Mouse (Mus musculus) midbrain, embryonic 12.5 days (tissue): Measurements from ENCODE around the gene Ctnnd2. TPM values are rescaled to one million over a fixed set of nuclear protein-coding genes. Genes with fewer than 3 reads are reported as not detected.
A peak's percentile ranks its signal among the peaks of the same experiment; 100 is the strongest.

Source experiments
- ATAC-seq: fragments of 200-750 bp; cut with Nextera tagmentation; 2 replicates; pipeline ENCODE4 v1.8.0; 2017; ENCODE audit warnings: low read depth, moderate TSS enrichment, moderate library complexity; ENCODE audit not compliant: low FRiP score
- H3K27ac ChIP-seq: fragments of 300-500 bp; sonication (generic); replicated peaks from 2 replicates; pipeline ENCODE4 v1.5.1; 2016; ENCODE audit warnings: mild to moderate bottlenecking
- H3K27me3 ChIP-seq: fragments of 300-500 bp; sonication (generic); 2 replicates; pipeline ENCODE4 v1.6.1; 2016; ENCODE audit warnings: mild to moderate bottlenecking
- H3K36me3 ChIP-seq: fragments of 300-500 bp; sonication (generic); 2 replicates; pipeline ENCODE4 v1.6.1; 2016
- H3K4me1 ChIP-seq: fragments of 300-500 bp; sonication (generic); 2 replicates; pipeline ENCODE4 v1.6.1; 2016
- H3K4me2 ChIP-seq: fragments of 300-500 bp; sonication (generic); replicated peaks from 2 replicates; pipeline ENCODE4 v1.6.1; 2016; ENCODE audit warnings: mild to moderate bottlenecking, moderate library complexity
- H3K4me3 ChIP-seq: fragments of 300-500 bp; sonication (generic); 2 replicates; pipeline ENCODE4 v1.5.1; 2016; ENCODE audit warnings: mild to moderate bottlenecking
- H3K9ac ChIP-seq: fragments of 300-500 bp; sonication (generic); replicated peaks from 2 replicates; pipeline ENCODE4 v1.6.1; 2016; ENCODE audit warnings: mild to moderate bottlenecking, moderate library complexity
- H3K9me3 ChIP-seq: fragments of 300-500 bp; sonication (generic); 2 replicates; pipeline ENCODE4 v1.6.1; 2016; ENCODE audit warnings: mild to moderate bottlenecking
- WGBS: fragments of 180-500 bp; shearing (Covaris S2); methylation state at CpG from one replicate; pipeline ENCODE4 v1.1.7; 2016; 5-methylcytosine and 5-hydroxymethylcytosine counted together
- polyA plus RNA-seq: library from polyadenylated mRNA; unstranded; fragments of >200 nt; fragmentation: Nextera tagmentation; extraction: Ambion mirVana; gene quantifications from 2 replicates; pipeline ENCODE4 v1.2.1, GENCODE M21; 2016

Gene Ctnnd2
- polyA plus RNA-seq, 1 experiment from 2014 or later, result 40.4 TPM

DNA sequence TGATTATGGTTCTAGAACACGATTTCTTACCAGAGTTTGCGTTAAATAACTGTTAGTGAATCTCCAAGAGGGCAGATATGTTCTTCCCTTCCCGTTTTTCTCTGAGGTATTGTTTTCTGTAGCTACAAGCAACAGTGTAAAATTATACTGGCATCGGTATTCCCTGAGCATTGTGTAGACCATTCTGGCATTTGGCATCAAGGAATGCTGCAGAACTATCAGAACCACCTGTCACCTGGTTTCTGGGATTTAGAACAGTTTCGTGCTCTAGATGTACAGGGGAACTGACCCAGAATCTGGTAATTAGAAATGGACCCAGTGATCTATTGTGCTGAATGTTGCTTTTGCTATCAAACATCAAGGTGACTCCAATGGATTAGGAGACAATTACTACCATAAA is 250.8 kb downstream of the Ctnnd2 start:
- H3K27me3 ChIP-seq, result no peaks in the 10 kb centered on the region
- no peaks in the 10 kb centered on the region for H3K36me3 ChIP-seq
- no peak overlapping the region for H3K9ac ChIP-seq
- no peak overlapping the region for H3K27ac ChIP-seq
- H3K4me3 ChIP-seq, result no peak overlapping the region
- 95% methylated on average over 5 of the region's 5 CpGs for WGBS
- H3K9me3 ChIP-seq, result 0 out of 2 replicates have a peak, but pooled peaks cover 3% of the 10 kb centered on the region
- no peaks in the 10 kb centered on the region for H3K4me1 ChIP-seq
- no peak for ATAC-seq
- H3K4me2 ChIP-seq, result no peak overlapping the region

DNA sequence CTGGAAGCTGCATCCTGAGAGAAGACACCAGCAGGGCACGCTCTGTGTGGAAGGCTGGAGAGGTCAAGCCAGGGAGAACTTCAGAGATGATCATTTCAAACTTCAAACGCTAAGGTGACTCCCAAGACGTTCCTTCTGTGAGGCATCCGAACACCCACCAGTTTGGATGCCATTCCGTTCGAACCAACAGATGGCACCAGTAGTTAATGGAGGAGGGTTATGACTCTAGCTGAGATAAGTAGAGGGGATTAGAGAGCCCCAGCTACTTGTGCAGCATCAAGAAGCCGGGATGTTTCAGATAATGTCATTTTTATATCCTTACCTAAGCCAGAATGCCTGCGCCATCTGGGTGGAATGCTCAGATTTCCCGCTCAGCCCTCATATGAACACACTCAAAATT is 251.9 kb downstream of the Ctnnd2 start:
- no peak overlapping the region for H3K4me3 ChIP-seq
- 71% methylated on average over 9 of the region's 9 CpGs for WGBS
- H3K36me3 ChIP-seq, result no peaks in the 10 kb centered on the region
- no peak for ATAC-seq
- H3K27me3 ChIP-seq, result no peaks in the 10 kb centered on the region
- H3K27ac ChIP-seq, result no peak overlapping the region
- no peaks in the 10 kb centered on the region for H3K4me1 ChIP-seq
- 0 out of 2 replicates have a peak, but pooled peaks cover 3% of the 10 kb centered on the region for H3K9me3 ChIP-seq
- H3K4me2 ChIP-seq, result no peak overlapping the region
- H3K9ac ChIP-seq, result no peak overlapping the region

DNA sequence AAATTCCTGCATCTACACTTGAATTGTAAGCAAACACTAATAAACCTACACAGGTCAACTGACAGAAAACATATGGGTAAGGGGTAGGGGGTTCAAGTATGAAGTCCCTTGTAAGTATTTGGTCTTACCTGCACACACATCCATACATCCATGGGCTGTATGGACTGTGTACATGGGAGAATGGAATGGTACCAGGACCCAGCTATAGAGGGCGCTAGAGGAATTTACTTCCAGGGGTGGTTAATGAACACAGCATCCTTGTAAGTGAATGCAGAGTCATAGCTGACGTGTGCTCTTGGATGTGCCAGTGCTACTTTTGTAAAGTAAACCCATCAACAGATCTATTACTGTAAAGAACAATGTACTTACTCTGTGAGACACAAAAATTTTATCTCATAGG is 254.9 kb downstream of the Ctnnd2 start:
- Histone ChIP-seq H3K4me2 (no peak overlapping the region), H3K9me3 (0 out of 2 replicates have a peak, but pooled peaks cover 3% of the 10 kb centered on the region), H3K27ac (no peak overlapping the region), H3K4me3 (no peak overlapping the region), H3K9ac (no peak overlapping the region), H3K27me3 (no peaks in the 10 kb centered on the region), H3K4me1 (no peaks in the 10 kb centered on the region), H3K36me3 (no peaks in the 10 kb centered on the region)
- 21% methylated on average over 2 of the region's 2 CpGs for WGBS
- peak; percentile 60; the same call in 1 of the 2 replicates for ATAC-seq

DNA sequence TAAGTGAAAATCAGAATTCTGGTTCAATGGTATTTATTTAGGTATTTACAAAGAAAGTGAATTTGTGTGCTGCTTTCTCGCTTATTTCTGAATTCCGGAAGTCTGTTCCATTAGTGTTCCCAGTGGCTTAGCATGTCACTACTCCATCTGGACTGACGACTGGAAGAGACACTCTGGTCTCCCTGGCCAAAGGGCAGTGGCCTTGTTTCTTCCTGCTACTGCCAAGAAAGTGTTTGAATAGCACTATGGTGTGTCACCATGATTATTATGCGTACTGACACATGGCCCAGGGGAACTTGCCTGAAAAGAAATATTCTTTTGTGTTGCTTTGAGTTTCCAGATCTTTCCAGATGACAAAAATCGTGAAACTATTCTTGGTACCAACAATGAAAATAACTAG is 266.7 kb downstream of the Ctnnd2 start:
- no peak overlapping the region for H3K4me2 ChIP-seq
- H3K27me3 ChIP-seq, result no peaks in the 10 kb centered on the region
- H3K4me3 ChIP-seq, result no peak overlapping the region
- H3K36me3 ChIP-seq, result no peaks in the 10 kb centered on the region
- H3K27ac ChIP-seq, result no peak overlapping the region
- ATAC-seq, result no peak
- 72% methylated on average over 5 of the region's 5 CpGs for WGBS
- no peaks in the 10 kb centered on the region for H3K4me1 ChIP-seq
- no peak overlapping the region for H3K9ac ChIP-seq
- no peaks in the 10 kb centered on the region for H3K9me3 ChIP-seq

DNA sequence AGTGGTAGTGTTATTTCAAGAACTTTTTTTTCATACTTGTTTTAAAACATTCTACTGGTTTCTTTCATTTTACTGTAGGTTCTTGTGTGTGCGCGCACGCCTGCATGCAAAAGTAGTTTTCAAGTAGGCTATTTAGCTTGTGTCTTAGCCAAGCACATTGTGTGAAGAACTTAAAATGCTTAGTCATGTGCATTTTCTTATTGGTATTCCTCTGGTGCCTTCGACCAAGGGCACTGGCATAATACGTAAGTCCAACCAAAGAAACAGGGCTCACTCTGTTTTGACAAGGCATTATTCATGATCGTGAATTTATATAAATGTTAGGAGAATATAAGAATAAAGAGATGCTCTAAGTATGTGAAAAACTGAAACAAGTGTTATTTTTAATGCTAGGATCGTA is 278.4 kb downstream of the Ctnnd2 start:
- WGBS, result 73% methylated on average over 7 of the region's 7 CpGs
- ATAC-seq, result peak; percentile 51; the same call in 1 of the 2 replicates

DNA sequence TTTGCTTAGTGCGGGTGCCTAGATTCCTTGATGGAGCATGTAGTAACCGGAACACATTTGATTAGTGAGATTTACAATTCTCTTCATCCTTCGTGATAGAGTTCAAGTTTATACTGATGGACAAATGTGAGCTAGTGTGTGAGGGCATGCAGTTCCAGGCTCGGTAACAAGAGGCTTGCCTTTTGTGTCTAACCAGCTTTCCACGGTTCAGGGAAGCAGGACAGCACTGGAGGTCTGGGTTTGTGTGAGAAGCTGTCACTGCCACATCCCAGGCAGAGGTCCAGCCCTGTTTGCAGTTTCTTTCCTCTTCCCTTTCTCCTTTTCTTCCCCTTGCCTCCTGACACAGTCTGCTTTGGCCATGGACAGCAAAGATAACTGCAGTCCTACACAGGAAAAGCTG is 279.5 kb downstream of the Ctnnd2 start:
- Histone ChIP-seq H3K4me3 (no peak overlapping the region), H3K4me2 (0 out of 2 replicates have a peak overlapping the region, but pooled peaks have one; percentile 5), H3K36me3 (no peaks in the 10 kb centered on the region), H3K27ac (no peak overlapping the region), H3K9ac (no peak overlapping the region), H3K27me3 (peaks cover 36% of the 10 kb centered on the region), H3K9me3 (no peaks in the 10 kb centered on the region), H3K4me1 (peaks cover 10% of the 10 kb centered on the region)
- ATAC-seq, result peak; percentile 89
- WGBS, result 28% methylated on average over 5 of the region's 5 CpGs

More for the DNA sequence above, 278.4 kb downstream of the Ctnnd2 start:
- Histone ChIP-seq H3K9ac (no peak overlapping the region), H3K36me3 (no peaks in the 10 kb centered on the region), H3K9me3 (no peaks in the 10 kb centered on the region), H3K4me1 (peaks cover 7% of the 10 kb centered on the region), H3K27ac (no peak overlapping the region), H3K4me2 (no peak overlapping the region), H3K4me3 (no peak overlapping the region), H3K27me3 (peaks cover 33% of the 10 kb centered on the region)

DNA sequence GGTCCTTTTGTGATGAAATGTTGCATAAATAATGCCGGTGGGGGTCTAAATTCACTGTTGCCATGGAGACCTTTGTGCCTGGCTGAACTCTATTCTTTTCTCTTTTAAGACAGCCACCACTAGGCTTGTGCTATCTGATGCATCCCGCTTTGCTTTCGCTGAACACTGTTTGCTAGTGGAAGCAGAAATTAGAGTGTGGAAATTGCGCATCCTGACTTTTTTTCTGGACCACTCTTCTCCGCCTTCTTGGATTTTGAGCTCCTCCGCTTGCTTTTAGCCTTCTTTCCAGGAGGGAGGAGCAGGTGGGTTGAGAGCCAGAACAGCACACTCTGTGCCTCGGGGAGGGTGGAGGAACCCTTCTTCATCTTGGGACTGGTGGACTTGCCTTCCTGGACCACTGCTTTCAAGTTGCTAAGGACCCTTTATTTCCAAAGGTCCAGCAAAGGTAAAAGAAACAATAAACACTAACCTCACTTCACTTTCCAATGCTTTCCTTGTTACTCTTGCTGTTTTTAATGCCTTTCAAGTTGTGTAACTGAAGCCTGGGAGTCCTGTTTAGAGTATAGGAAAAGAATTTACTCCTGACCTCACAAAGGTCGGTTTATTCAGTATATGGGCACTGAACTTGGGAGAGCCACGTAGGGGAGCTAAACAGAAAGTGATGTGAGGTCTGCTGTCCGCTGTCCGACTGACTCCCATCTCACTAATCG is 285.3 kb downstream of the Ctnnd2 start:
- ATAC-seq, result peak; percentile 91
- H3K9me3 ChIP-seq, result no peaks in the 10 kb centered on the region
- H3K9ac ChIP-seq, result peak overlapping the region; percentile 47
- peak overlapping the region; percentile 41 for H3K4me3 ChIP-seq
- H3K4me2 ChIP-seq, result peak overlapping the region; percentile 58
- 11% methylated on average over 12 of the region's 12 CpGs for WGBS
- no peaks in the 10 kb centered on the region for H3K36me3 ChIP-seq
- peaks cover 30% of the 10 kb centered on the region for H3K4me1 ChIP-seq
- H3K27ac ChIP-seq, result peak overlapping the region; percentile 77
- peaks cover 24% of the 10 kb centered on the region for H3K27me3 ChIP-seq

DNA sequence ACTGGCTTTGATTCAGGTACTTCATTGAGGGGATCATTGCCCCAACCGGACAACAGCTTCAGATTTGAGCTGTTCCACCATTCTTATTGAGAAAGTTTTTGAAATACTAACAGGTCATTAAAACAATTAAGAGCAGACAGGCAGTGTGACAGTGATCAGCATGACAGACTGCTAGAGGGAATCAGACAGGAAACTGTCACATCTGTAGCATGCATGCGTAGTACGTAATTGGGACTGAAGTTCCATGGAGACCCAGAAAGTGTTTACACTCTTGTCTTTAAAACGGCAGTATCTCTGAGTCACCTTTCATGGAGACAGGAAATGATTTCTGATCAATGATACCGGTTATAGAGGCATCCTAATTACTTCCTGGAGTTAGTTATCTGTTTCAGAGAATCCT is 286.3 kb downstream of the Ctnnd2 start:
- Histone ChIP-seq H3K9me3 (no peaks in the 10 kb centered on the region), H3K9ac (no peak overlapping the region; the same call in 1 of the 2 replicates), H3K4me2 (peak overlapping the region; percentile 58), H3K27me3 (peaks cover 16% of the 10 kb centered on the region), H3K36me3 (no peaks in the 10 kb centered on the region), H3K27ac (no peak overlapping the region), H3K4me3 (peak overlapping the region; percentile 41), H3K4me1 (peaks cover 30% of the 10 kb centered on the region)
- WGBS, result 39% methylated on average over 5 of the region's 5 CpGs
- ATAC-seq, result 0 out of 2 replicates have a peak, but pooled peaks have one; percentile 24

DNA sequence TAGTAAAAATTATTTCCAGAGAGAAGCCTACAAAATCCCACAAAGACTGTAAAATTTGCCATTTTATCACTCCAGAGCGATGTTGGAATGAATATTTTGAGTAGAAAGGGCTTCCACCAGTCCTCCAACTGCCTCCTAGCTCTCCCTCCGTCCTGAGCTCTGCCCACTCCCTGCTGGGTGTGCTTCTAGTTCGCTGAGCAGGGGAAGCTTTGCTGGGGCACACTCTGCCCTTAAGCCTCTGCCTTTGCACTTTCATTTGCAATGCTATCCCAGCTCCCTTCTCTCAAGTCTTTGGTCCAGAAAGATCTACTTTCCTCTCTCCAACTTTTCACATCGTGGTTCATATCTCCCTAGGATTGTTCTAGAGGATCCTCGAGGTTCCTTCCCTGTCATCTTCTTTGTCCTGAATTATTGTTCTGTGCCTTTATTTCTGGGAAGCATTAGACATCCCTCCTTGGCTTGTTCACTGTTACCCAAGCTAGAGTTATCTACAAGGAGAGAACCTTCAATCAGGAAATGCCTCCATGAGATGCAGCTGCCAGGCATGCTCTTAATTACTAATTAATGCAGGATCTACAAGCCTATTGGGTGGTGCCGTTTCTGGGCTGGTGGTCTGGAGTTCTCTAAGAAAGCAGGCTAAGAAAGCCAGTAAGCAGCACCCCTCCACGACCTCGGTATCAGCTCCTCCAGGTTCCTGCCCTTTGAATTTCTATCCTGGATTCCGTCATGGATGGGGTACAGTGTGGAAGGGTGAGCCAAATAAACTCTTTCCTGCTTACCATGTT is 288.1 kb downstream of the Ctnnd2 start:
- H3K9me3 ChIP-seq, result no peaks in the 10 kb centered on the region
- H3K4me1 ChIP-seq, result peaks cover 30% of the 10 kb centered on the region
- H3K4me2 ChIP-seq, result no peak overlapping the region
- peaks cover 6% of the 10 kb centered on the region for H3K27me3 ChIP-seq
- no peak overlapping the region for H3K9ac ChIP-seq
- WGBS, result 37% methylated on average over 9 of the region's 9 CpGs
- H3K27ac ChIP-seq, result no peak overlapping the region
- no peak for ATAC-seq
- no peaks in the 10 kb centered on the region for H3K36me3 ChIP-seq
- H3K4me3 ChIP-seq, result no peak overlapping the region

DNA sequence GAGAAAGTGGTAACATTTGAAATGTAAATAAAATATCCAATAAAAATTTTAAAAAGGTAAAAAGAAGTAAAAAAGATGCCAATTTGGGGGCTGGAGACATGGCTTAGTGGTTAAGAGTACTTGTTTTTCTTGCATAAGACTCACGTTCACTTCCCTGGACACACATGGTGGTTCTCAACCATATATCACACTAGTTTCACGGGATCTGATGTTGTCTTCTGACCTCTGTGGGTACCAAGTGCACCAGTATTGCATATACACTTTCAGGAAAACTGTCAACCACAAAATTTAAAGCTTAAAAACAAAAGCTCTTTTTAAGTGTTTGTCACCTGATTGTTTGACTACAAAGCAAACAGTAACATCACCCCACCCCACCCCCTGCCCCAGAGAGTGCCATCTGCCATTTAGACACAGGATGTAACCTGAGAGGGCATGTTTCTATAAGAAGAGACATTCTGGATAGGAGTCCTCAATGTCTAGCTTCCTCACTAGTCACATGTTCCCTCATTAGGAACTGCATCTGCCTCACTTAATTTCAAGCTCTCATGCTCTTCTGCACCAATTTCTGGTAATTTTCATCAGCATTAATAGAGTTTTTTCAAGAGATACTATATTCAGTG is 290.5 kb downstream of the Ctnnd2 start:
- ATAC-seq, result no peak
- H3K4me1 ChIP-seq, result peaks cover 17% of the 10 kb centered on the region
- WGBS, result 79% methylated on average over 2 of the region's 2 CpGs

DNA sequence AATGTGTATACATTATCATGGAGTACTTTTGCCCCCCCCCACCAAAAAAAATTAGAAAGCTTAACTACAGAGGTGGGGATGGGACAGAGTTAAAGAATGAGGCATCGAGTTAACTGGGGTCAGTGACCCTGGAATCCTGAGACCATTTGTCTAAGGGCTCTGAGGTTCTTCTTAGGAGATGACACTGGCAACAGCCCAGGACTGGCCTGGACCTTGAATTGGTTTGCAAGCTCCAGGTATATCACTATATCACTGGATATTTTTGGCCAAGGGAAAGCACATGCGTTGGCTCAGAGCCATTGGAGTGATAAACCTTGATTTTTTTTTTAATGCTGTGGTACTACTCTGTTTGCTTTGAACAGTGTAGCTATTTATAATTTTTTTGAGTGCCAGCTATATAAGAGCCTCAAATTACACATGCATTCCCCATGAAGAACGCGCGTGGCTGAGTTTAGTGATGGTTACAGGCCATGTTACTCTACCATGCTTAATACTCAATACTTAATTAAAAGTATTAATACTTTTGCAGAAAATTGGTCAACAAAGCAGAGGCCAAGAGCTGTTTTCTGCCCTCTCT is 291.2 kb downstream of the Ctnnd2 start:
- Histone ChIP-seq H3K27ac (no peak overlapping the region), H3K4me3 (no peak overlapping the region), H3K4me2 (no peak overlapping the region), H3K4me1 (peaks cover 11% of the 10 kb centered on the region), H3K9ac (no peak overlapping the region), H3K27me3 (peaks cover 2% of the 10 kb centered on the region; the same call in 1 of the 2 replicates), H3K9me3 (no peaks in the 10 kb centered on the region), H3K36me3 (no peaks in the 10 kb centered on the region)
- ATAC-seq, result no peak
- 89% methylated on average over 5 of the region's 5 CpGs for WGBS

More for the DNA sequence above, 290.5 kb downstream of the Ctnnd2 start:
- Histone ChIP-seq H3K9ac (no peak overlapping the region), H3K36me3 (no peaks in the 10 kb centered on the region), H3K9me3 (no peaks in the 10 kb centered on the region), H3K27ac (no peak overlapping the region), H3K4me3 (no peak overlapping the region), H3K27me3 (peaks cover 3% of the 10 kb centered on the region; the same call in 1 of the 2 replicates), H3K4me2 (no peak overlapping the region)
